Mouse (Mus musculus): Measurements from ENCODE around the gene Tmem92.
A peak's percentile ranks its signal among the peaks of the same experiment; 100 is the strongest.
"Not testable (repeated sequence)": the region's sequence is repeated elsewhere in the genome, so short reads cannot be mapped to it uniquely, and the experiment has no call there.

Tmem92 gene

GRCm38 (mm10) chr11:94782603-94783002, at the start of gene Tmem92:
TSS of gene Tmem92 (minus strand) at chr11:94782703.
- no peak for DNase-seq (ENCODE audit: low read depth)

- no peak for DNase-seq (ENCODE audit: low read depth)
Measured at GRCm38 (mm10) chr11:94828966-94829365, 46.5 kb upstream of the Tmem92 start.

GRCm38 (mm10) chr11:94819427-94819826, 36.9 kb upstream of the Tmem92 start:
- DNase-seq (ENCODE audit: low read depth), result not testable (repeated sequence)

- peak; percentile 11 for DNase-seq (ENCODE audit: low read depth)
Measured at GRCm38 (mm10) chr11:94818946-94819345, 36.4 kb upstream of the Tmem92 start.

GRCm38 (mm10) chr11:94811537-94811936, 29.0 kb upstream of the Tmem92 start:
- not testable (repeated sequence) for DNase-seq (ENCODE audit: low read depth)

GRCm38 (mm10) chr11:94791700-94792099, 9.2 kb upstream of the Tmem92 start:
- DNase-seq (ENCODE audit: low read depth), result no peak

- DNase-seq (ENCODE audit: low read depth), result peak; percentile 72
Measured at GRCm38 (mm10) chr11:94785247-94785646, 2.7 kb upstream of the Tmem92 start.

GRCm38 (mm10) chr11:94774887-94775497, 7.5 kb downstream of the Tmem92 start:
- DNase-seq (ENCODE audit: low read depth), result no peak

GRCm38 (mm10) chr11:94773851-94774250, 8.7 kb downstream of the Tmem92 start:
- peak; percentile 37 for DNase-seq (ENCODE audit: low read depth)

GRCm38 (mm10) chr11:94772363-94773055, 10.0 kb downstream of the Tmem92 start:
- no peak for DNase-seq (ENCODE audit: low read depth)

- DNase-seq (ENCODE audit: low read depth), result no peak
Measured at GRCm38 (mm10) chr11:94767241-94767640, 15.3 kb downstream of the Tmem92 start.

- DNase-seq (ENCODE audit: low read depth), result no peak
Measured at GRCm38 (mm10) chr11:94762775-94763174, 19.7 kb downstream of the Tmem92 start.

- DNase-seq (ENCODE audit: low read depth), result no peak
Measured at GRCm38 (mm10) chr11:94762281-94762680, 20.2 kb downstream of the Tmem92 start.

- no peak for DNase-seq (ENCODE audit: low read depth)
Measured at GRCm38 (mm10) chr11:94760799-94761198, 21.7 kb downstream of the Tmem92 start.

GRCm38 (mm10) chr11:94760364-94760763, 22.1 kb downstream of the Tmem92 start:
- DNase-seq (ENCODE audit: low read depth), result no peak

GRCm38 (mm10) chr11:94759916-94760315, 22.6 kb downstream of the Tmem92 start:
- no peak for DNase-seq (ENCODE audit: low read depth)

GRCm38 (mm10) chr11:94752946-94753713, 29.4 kb downstream of the Tmem92 start:
- no peak for DNase-seq (ENCODE audit: low read depth)

GRCm38 (mm10) chr11:94741732-94742272, 40.7 kb downstream of the Tmem92 start, which contains the start of gene Cdc34b:
TSS of gene Cdc34b (plus strand) at chr11:94741782.
- DNase-seq (ENCODE audit: low read depth), result no peak

- DNase-seq (ENCODE audit: low read depth), result no peak
Measured at GRCm38 (mm10) chr11:94735746-94736145, 46.8 kb downstream of the Tmem92 start.

- DNase-seq (ENCODE audit: low read depth), result peak; percentile 56
Measured at GRCm38 (mm10) chr11:94732773-94733172, 49.7 kb downstream of the Tmem92 start.

- no peak for DNase-seq (ENCODE audit: low read depth)
Measured at GRCm38 (mm10) chr11:94731229-94731628, 51.3 kb downstream of the Tmem92 start.

GRCm38 (mm10) chr11:94730261-94730660, 52.2 kb downstream of the Tmem92 start:
- DNase-seq (ENCODE audit: low read depth), result peak; percentile 79
